Mouse (Mus musculus) MEL (cell line): ENCODE measurements around the gene Zmiz1. TPM values are rescaled to one million over a fixed set of nuclear protein-coding genes. Genes with fewer than 3 reads are reported as not detected.

ENCODE experiments used
- DNase-seq: peaks from one replicate; pipeline ENCODE4 v3.0.0; 2011; ENCODE audit warnings: low read depth, low spot score
- H3K27ac ChIP-seq: 2 replicates; pipeline ENCODE4 v1.5.1; 2012; ENCODE audit warnings: low read depth, mild to moderate bottlenecking, control low read depth, low read length, moderate library complexity; ENCODE audit not compliant: control insufficient read depth
- H3K27me3 ChIP-seq, 2 experiments: fragments of 150-350 bp in 1 of 2; sonication (generic) in 1 of 2; 2 replicates each; pipeline ENCODE4 v1.6.1; 2012; ENCODE audit warnings: low read length in 2 of 2, mild to moderate bottlenecking in 2 of 2, improper control_type of control experiment in 1 of 2, moderate library complexity in 1 of 2; ENCODE audit not compliant: insufficient read depth in 2 of 2, control insufficient read depth in 1 of 2
- H3K36me3 ChIP-seq, 2 experiments: 2 replicates each; pipeline ENCODE4 v1.6.1; 2012 to 2014; ENCODE audit warnings: low read length in 2 of 2, improper control_type of control experiment in 1 of 2, inconsistent platforms in 1 of 2, mild to moderate bottlenecking in 1 of 2; ENCODE audit not compliant: insufficient read depth in 2 of 2, control insufficient read depth in 1 of 2
- H3K4me1 ChIP-seq, 2 experiments: fragments of 150-350 bp in 1 of 2; sonication (generic) in 1 of 2; 2 replicates each; pipeline ENCODE4 v1.6.1; 2012; ENCODE audit warnings: low read length in 2 of 2, improper control_type of control experiment in 1 of 2, mild to moderate bottlenecking in 1 of 2; ENCODE audit not compliant: insufficient read depth in 2 of 2, control insufficient read depth in 1 of 2
- H3K4me3 ChIP-seq, 2 experiments: fragments of 150-350 bp in 1 of 2; sonication (generic) in 1 of 2; 2 replicates each; pipeline ENCODE4 v1.5.1; 2012; ENCODE audit warnings: low read depth in 2 of 2, low read length in 2 of 2, mild to moderate bottlenecking in 2 of 2, moderate library complexity in 2 of 2, control low read depth in 1 of 2, improper control_type of control experiment in 1 of 2; ENCODE audit not compliant: control insufficient read depth in 1 of 2, insufficient read depth in 1 of 2
- H3K79me2 ChIP-seq: 2 replicates; pipeline ENCODE4 v1.6.1; 2012; ENCODE audit warnings: mild to moderate bottlenecking, low read length, moderate library complexity; ENCODE audit not compliant: control insufficient read depth, poor library complexity, insufficient read depth
- H3K9ac ChIP-seq: 2 replicates; pipeline ENCODE4 v1.6.1; 2012; ENCODE audit warnings: low read depth, mild to moderate bottlenecking, control low read depth, low read length, moderate library complexity; ENCODE audit not compliant: control insufficient read depth, poor library complexity, severe bottlenecking
- H3K9me3 ChIP-seq: fragments of 150-350 bp; sonication (generic); replicated peaks from 2 replicates; pipeline ENCODE4 v1.6.1; 2012; ENCODE audit warnings: mild to moderate bottlenecking, low read length, improper control_type of control experiment, moderate library complexity; ENCODE audit not compliant: insufficient read depth
- BHLHE40 ChIP-seq: IDR thresholded peaks from 2 replicates; pipeline ENCODE4 v1.6.1; 2012; ENCODE audit warnings: low read depth, mild to moderate bottlenecking, inconsistent platforms, low read length, improper control_type of control experiment, borderline replicate concordance
- CHD1 ChIP-seq: IDR thresholded peaks from 2 replicates; pipeline ENCODE4 v1.6.1; 2012; ENCODE audit warnings: low read depth, mild to moderate bottlenecking, inconsistent platforms, low read length, improper control_type of control experiment
- E2F4 ChIP-seq: IDR thresholded peaks from 2 replicates; pipeline ENCODE4 v1.6.1; 2011; ENCODE audit warnings: low read depth, low read length, improper control_type of control experiment, borderline replicate concordance
- ELF1 ChIP-seq: IDR thresholded peaks from 2 replicates; pipeline ENCODE4 v1.6.1; 2014; ENCODE audit warnings: low read depth, mild to moderate bottlenecking, inconsistent platforms, low read length, improper control_type of control experiment, moderate library complexity
- GABPA ChIP-seq: IDR thresholded peaks from 2 replicates; pipeline ENCODE4 v1.6.1; 2012; ENCODE audit warnings: low read depth, mild to moderate bottlenecking, inconsistent platforms, low read length, improper control_type of control experiment, moderate library complexity
- KAT2A ChIP-seq: conservative IDR thresholded peaks from 2 replicates; pipeline ENCODE4 v1.6.1; 2012; ENCODE audit warnings: low read depth, low read length, improper control_type of control experiment, inconsistent platforms
- MAZ ChIP-seq: IDR thresholded peaks from 2 replicates; pipeline ENCODE4 v1.6.1; 2012; ENCODE audit warnings: low read depth, mild to moderate bottlenecking, inconsistent platforms, low read length, improper control_type of control experiment
- MYC ChIP-seq: IDR thresholded peaks from 2 replicates; pipeline ENCODE4 v1.6.1; 2011; ENCODE audit warnings: low read depth, mild to moderate bottlenecking, low read length, improper control_type of control experiment, moderate library complexity
- NELFE ChIP-seq: IDR thresholded peaks from 2 replicates; pipeline ENCODE4 v1.6.1; 2011; ENCODE audit warnings: low read depth, low read length, improper control_type of control experiment
- POLR2AphosphoS5 ChIP-seq: IDR thresholded peaks from 2 replicates; pipeline ENCODE4 v1.6.1; 2012; ENCODE audit warnings: low read depth, borderline replicate concordance, mild to moderate bottlenecking, inconsistent platforms, low read length, moderate library complexity, mixed read lengths
- RAD21 ChIP-seq: IDR thresholded peaks from 2 replicates; pipeline ENCODE4 v1.6.1; 2011; ENCODE audit warnings: mild to moderate bottlenecking, low read depth, low read length, improper control_type of control experiment
- SIN3A ChIP-seq: IDR thresholded peaks from 2 replicates; pipeline ENCODE4 v1.6.1; 2012; ENCODE audit warnings: low read length, improper control_type of control experiment, inconsistent platforms
- SMC3 ChIP-seq: IDR thresholded peaks from 2 replicates; pipeline ENCODE4 v1.6.1; 2011; ENCODE audit warnings: low read depth, low read length, improper control_type of control experiment
- TAL1 ChIP-seq: IDR thresholded peaks from 2 replicates; pipeline ENCODE4 v1.6.1; 2012; ENCODE audit warnings: mild to moderate bottlenecking, inconsistent platforms, low read length, moderate library complexity, mixed read lengths
- USF1 ChIP-seq: IDR thresholded peaks from 2 replicates; pipeline ENCODE4 v1.6.1; 2014; ENCODE audit warnings: low read depth, mild to moderate bottlenecking, inconsistent platforms, low read length, improper control_type of control experiment, moderate library complexity
- USF2 ChIP-seq, 2 experiments: IDR thresholded peaks; 2 replicates each; pipeline ENCODE4 v1.6.1; 2011 to 2012; ENCODE audit warnings: improper control_type of control experiment in 2 of 2, low read length in 2 of 2, borderline replicate concordance in 1 of 2, inconsistent platforms in 1 of 2, low read depth in 1 of 2, mild to moderate bottlenecking in 1 of 2; ENCODE audit not compliant: insufficient read depth in 1 of 2
- ZC3H11A ChIP-seq: IDR thresholded peaks from 2 replicates; pipeline ENCODE4 v1.6.1; 2012; ENCODE audit warnings: low read depth, mild to moderate bottlenecking, inconsistent platforms, low read length, improper control_type of control experiment
- polyA plus RNA-seq, 2 experiments: library from polyadenylated mRNA; stranded (reverse) in 1 of 2; unstranded in 1 of 2; fragments of >175 nt in 1 of 2; fragments of >200 nt in 1 of 2; gene quantifications; 2 replicates each; pipeline versions ENCODE4 v1.2.1 to v1.2.4; 2012; ENCODE audit warnings: low replicate concordance in 2 of 2, low read depth in 1 of 2; ENCODE audit not compliant: insufficient read length in 2 of 2, insufficient read depth in 1 of 2, missing spikeins in 1 of 2
- total RNA-seq: library from RNA; depleted of rRNA; stranded (reverse); fragments of 300-350 nt; gene quantifications from 2 replicates; pipeline ENCODE4 v1.2.3, GENCODE M21; 2012

The Zmiz1 gene
- total and polyA plus RNA-seq, 3 experiments: 2.7 to 19.9 TPM; not detected in 1

DNA sequence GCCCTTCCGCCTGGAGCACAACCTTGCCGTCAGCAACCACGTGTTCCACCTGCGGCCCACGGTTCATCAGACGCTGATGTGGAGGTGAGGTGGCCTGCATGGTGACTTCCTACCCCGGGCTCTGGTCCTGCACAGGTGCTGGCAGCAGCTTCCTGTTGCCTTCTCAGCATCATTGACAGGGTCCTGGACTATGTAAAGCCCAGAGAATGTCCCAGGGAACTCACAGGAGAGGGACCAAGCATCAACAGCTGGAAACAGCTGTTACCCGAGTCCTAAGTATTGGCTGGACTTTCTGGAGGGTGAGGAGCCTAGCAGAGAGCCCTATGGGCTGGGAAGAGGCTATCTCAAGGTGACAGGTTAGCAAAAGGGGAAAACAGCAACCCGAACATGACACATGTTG, 192.9 kb downstream of the Zmiz1 start:
- TF ChIP-seq SIN3A: no peak
- TF ChIP-seq POLR2AphosphoS5: no peak
- TF ChIP-seq MYC: no peak
- TF ChIP-seq RAD21: no peak
- no peak for TF ChIP-seq TAL1
- TF ChIP-seq ELF1: no peak
- no peak for TF ChIP-seq GABPA
- TF ChIP-seq ZC3H11A: no peak
- no peak for TF ChIP-seq SMC3
- TF ChIP-seq BHLHE40: no peak
- no peak for TF ChIP-seq NELFE
- no peak for TF ChIP-seq KAT2A
- TF ChIP-seq USF1: no peak
- no peak for TF ChIP-seq USF2 (IDR thresholded peaks at IDR 0.05; ENCODE audit: borderline replicate concordance in 1 of 2, insufficient read depth in 1 of 2, low read depth in 1 of 2, low read length in 2 of 2)
- no peak for TF ChIP-seq MAZ
- Histone ChIP-seq H3K27ac (no peak overlapping the region), H3K36me3 (no peaks in the 10 kb centered on the region), H3K9me3 (no peaks in the 10 kb centered on the region), H3K9ac (no peak overlapping the region), H3K79me2 (no peaks in the 10 kb centered on the region), H3K4me3 (no peak overlapping the region), H3K4me1 (no peaks in the 10 kb centered on the region), H3K27me3 (no peaks in the 10 kb centered on the region)
- DNase-seq: no peak

DNA sequence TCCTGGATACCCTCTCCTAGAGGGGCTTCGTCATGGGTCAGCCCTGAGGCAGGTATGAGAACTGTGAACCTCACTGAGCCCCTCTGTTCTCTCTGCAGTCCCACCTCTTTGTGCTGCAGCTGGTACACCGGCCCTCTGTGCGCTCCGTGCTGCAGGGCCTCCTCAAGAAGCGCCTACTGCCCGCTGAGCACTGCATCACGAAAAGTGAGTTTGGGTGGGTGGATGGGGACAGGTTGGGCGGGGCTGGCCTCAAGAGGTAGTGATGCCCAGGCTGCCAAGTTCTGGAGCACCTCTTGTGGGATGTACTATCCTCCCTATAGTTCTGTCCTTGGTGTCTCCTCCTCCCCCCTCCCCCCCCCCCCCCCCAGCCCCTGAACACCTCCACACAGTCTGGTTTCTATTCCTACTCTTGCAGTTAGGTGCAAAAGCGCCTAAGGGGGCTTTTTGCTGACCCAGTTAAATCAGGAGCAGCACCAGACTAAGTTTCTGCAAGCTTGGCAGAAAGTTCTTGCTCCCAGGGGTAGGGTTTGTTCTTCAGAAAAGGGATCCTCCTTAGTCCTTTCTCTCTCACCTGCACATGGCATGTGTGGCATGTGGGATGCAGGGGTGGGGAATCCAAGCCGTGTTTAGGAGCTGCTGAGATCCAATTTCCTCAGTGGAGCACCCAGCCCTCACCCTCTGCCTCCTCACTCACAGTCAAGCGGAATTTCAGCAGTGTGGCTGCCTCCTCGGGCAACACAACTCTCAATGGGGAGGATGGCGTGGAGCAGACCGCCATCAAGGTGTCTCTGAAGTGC, 195.6 kb downstream of the Zmiz1 start:
- Histone ChIP-seq H3K9ac (no peak overlapping the region), H3K4me3 (no peak overlapping the region), H3K4me1 (no peaks in the 10 kb centered on the region), H3K36me3 (no peaks in the 10 kb centered on the region), H3K79me2 (no peaks in the 10 kb centered on the region), H3K27ac (no peak overlapping the region), H3K9me3 (no peaks in the 10 kb centered on the region), H3K27me3 (no peaks in the 10 kb centered on the region)
- DNase-seq: no peak
- TF ChIP-seq E2F4 (no peak), MYC (no peak), CHD1 (no peak), SMC3 (no peak)
- TF ChIP-seq, all 39 proteins: peak for 0
